Mouse (Mus musculus) adrenal gland, postnatal 36 days (tissue): ENCODE results near the gene Inpp5k. TPM values are rescaled to one million over a fixed set of nuclear protein-coding genes. Genes with fewer than 3 reads are reported as not detected.
A peak's percentile ranks its signal among the peaks of the same experiment; 100 is the strongest.
"Not testable (repeated sequence)": the region's sequence is repeated elsewhere in the genome, so short reads cannot be mapped to it uniquely, and the experiment has no call there.

ENCODE experiments used
- DNase-seq, 2 experiments: peaks; one replicate each; pipeline ENCODE4 v3.0.0; 2021; ENCODE audit warnings: mixed read lengths in 1 of 2
- long read RNA-seq, 2 experiments: library from polyadenylated mRNA; stranded (forward); transcript quantifications; one replicate each; pipeline ENCODE4 v2.0.0; 2021; ENCODE audit warnings: borderline sequencing depth in 2 of 2
- total RNA-seq, 2 experiments: library from RNA; stranded (reverse); gene quantifications; 2 replicates each; pipeline ENCODE4 v1.2.3; 2021

The Inpp5k gene
- 10 to 100 TPM; 27.9 to 48.1 TPM for total RNA-seq
- long read RNA-seq, experiment 1, transcript Inpp5k-201 (12 exons, 2,679 nt): major isoform, 29 of 48 reads
- long read RNA-seq, experiment 1, partial matches to known transcripts: 8 of 48 reads
- long read RNA-seq, experiment 1, other reads (novel, unspliced or antisense): 11 of 48 reads
- long read RNA-seq, experiment 2, transcript Inpp5k-201 (12 exons, 2,679 nt): major isoform, 12 of 21 reads
- long read RNA-seq, experiment 2, partial matches to known transcripts: 6 of 21 reads
- long read RNA-seq, experiment 2, other reads (novel, unspliced or antisense): 3 of 21 reads

GRCm38 (mm10) chr11:75630645-75631229 lies at the start of gene Inpp5k:
Gene Inpp5k, plus strand, starts transcription at chr11:75630988.
- DNase-seq: peak; percentile 97

GRCm38 (mm10) chr11:75581495-75582149 lies 49.2 kb upstream of the Inpp5k start:
- no peak for DNase-seq

- no peak for DNase-seq
These were observed 47.3 kb upstream of the Inpp5k start for GRCm38 (mm10) chr11:75583521-75583920.

- no peak for DNase-seq
These were observed 45.7 kb upstream of the Inpp5k start for GRCm38 (mm10) chr11:75585061-75585460.

GRCm38 (mm10) chr11:75585978-75586377 lies 44.8 kb upstream of the Inpp5k start:
- no peak for DNase-seq

GRCm38 (mm10) chr11:75586963-75587362 lies 43.8 kb upstream of the Inpp5k start:
- no peak for DNase-seq

GRCm38 (mm10) chr11:75587493-75588284 lies 43.1 kb upstream of the Inpp5k start, which contains the start of gene Pitpna:
Gene Pitpna, plus strand, starts transcription at chr11:75588097.
- peak; percentile 97 to 99 for DNase-seq

- DNase-seq: peak; percentile 28 to 33
These were observed 42.4 kb upstream of the Inpp5k start for GRCm38 (mm10) chr11:75588285-75588941.

- peak; percentile 64 to 72 for DNase-seq
These were observed 38.2 kb upstream of the Inpp5k start for GRCm38 (mm10) chr11:75592612-75593011.

- DNase-seq: peak; percentile 22 to 39
These were observed 36.4 kb upstream of the Inpp5k start for GRCm38 (mm10) chr11:75594431-75594830.

GRCm38 (mm10) chr11:75595404-75595803 lies 35.4 kb upstream of the Inpp5k start:
- DNase-seq: no peak

GRCm38 (mm10) chr11:75595816-75596215 lies 35.0 kb upstream of the Inpp5k start:
- peak in 1 of 2 experiments; percentile 50 for DNase-seq

- peak; percentile 55 to 68 for DNase-seq
These were observed 34.0 kb upstream of the Inpp5k start for GRCm38 (mm10) chr11:75596726-75597255.

- no peak for DNase-seq
These were observed 32.8 kb upstream of the Inpp5k start for GRCm38 (mm10) chr11:75598004-75598403.

GRCm38 (mm10) chr11:75599802-75600201 lies 31.0 kb upstream of the Inpp5k start:
- DNase-seq: not testable (repeated sequence)

- DNase-seq: no peak
These were observed 26.0 kb upstream of the Inpp5k start for GRCm38 (mm10) chr11:75604826-75605225.

- no peak for DNase-seq
These were observed 25.5 kb upstream of the Inpp5k start for GRCm38 (mm10) chr11:75605318-75605717.

- no peak for DNase-seq
These were observed 22.0 kb upstream of the Inpp5k start for GRCm38 (mm10) chr11:75608776-75609175.

GRCm38 (mm10) chr11:75610021-75610420 lies 20.8 kb upstream of the Inpp5k start:
- no peak for DNase-seq

GRCm38 (mm10) chr11:75614769-75615168 lies 16.0 kb upstream of the Inpp5k start:
- DNase-seq: no peak

GRCm38 (mm10) chr11:75615556-75615955 lies 15.2 kb upstream of the Inpp5k start:
- DNase-seq: no peak
